Mouse (Mus musculus) midbrain, embryonic 16.5 days (tissue): ENCODE measurements at regions not wholly inside any gene's neighbourhood (a gene's known extent, or its start where the extent isn't known, plus 50 kb on each side); places are given as distances from the start of the nearest gene placed in this dataset.
A peak's percentile ranks its signal among the peaks of the same experiment; 100 is the strongest.

Source experiments
- ATAC-seq: fragments of 200-750 bp; cut with Nextera tagmentation; 2 replicates; pipeline ENCODE4 v1.8.0; 2017; ENCODE audit warnings: moderate TSS enrichment
- H3K27ac ChIP-seq: fragments of 300-500 bp; sonication (generic); 2 replicates; pipeline ENCODE4 v1.5.1; 2014; ENCODE audit warnings: mild to moderate bottlenecking, low read length, mixed read lengths
- H3K27me3 ChIP-seq: fragments of 300-500 bp; sonication (generic); 2 replicates; pipeline ENCODE4 v1.6.1; 2014; ENCODE audit warnings: low read depth, low read length, mixed read lengths; ENCODE audit not compliant: control insufficient read depth, insufficient read depth
- H3K36me3 ChIP-seq: fragments of 300-500 bp; sonication (generic); 2 replicates; pipeline ENCODE4 v1.6.1; 2014; ENCODE audit warnings: mild to moderate bottlenecking, low read length, moderate library complexity, mixed read lengths; ENCODE audit not compliant: control insufficient read depth, insufficient read depth
- H3K4me1 ChIP-seq: fragments of 300-500 bp; sonication (generic); 2 replicates; pipeline ENCODE4 v1.6.1; 2014; ENCODE audit warnings: mild to moderate bottlenecking, low read length, mixed read lengths; ENCODE audit not compliant: control insufficient read depth, insufficient read depth
- H3K4me2 ChIP-seq: fragments of 300-500 bp; sonication (generic); 2 replicates; pipeline ENCODE4 v1.6.1; 2014; ENCODE audit warnings: mild to moderate bottlenecking, low read length, mixed read lengths
- H3K4me3 ChIP-seq: fragments of 300-500 bp; sonication (generic); 2 replicates; pipeline ENCODE4 v1.5.1; 2014; ENCODE audit warnings: low read depth, mild to moderate bottlenecking, low read length, moderate library complexity, mixed read lengths
- H3K9ac ChIP-seq: fragments of 300-500 bp; sonication (generic); 2 replicates; pipeline ENCODE4 v1.6.1; 2014; ENCODE audit warnings: low read depth, low read length, mixed read lengths
- H3K9me3 ChIP-seq: fragments of 300-500 bp; sonication (generic); replicated peaks from 2 replicates; pipeline ENCODE4 v1.6.1; 2014; ENCODE audit warnings: mild to moderate bottlenecking, low read length, mixed read lengths; ENCODE audit not compliant: control insufficient read depth, poor library complexity, severe bottlenecking
- WGBS: fragments of 180-500 bp; shearing (Covaris S2); extraction: QIAGEN DNeasy Blood & Tissue Kit; methylation state at CpG from one replicate; pipeline ENCODE4 v1.1.7; 2014; 5-methylcytosine and 5-hydroxymethylcytosine counted together

- H3K9me3 ChIP-seq = no peaks in the 10 kb centered on the region
- no peaks in the 10 kb centered on the region for H3K27me3 ChIP-seq
- no peaks in the 10 kb centered on the region for H3K36me3 ChIP-seq
- no peak overlapping the region for H3K27ac ChIP-seq
- H3K9ac ChIP-seq = no peak overlapping the region
- H3K4me3 ChIP-seq = no peak overlapping the region
- peaks cover 6% of the 10 kb centered on the region for H3K4me1 ChIP-seq
- H3K4me2 ChIP-seq = no peak overlapping the region
- 77% methylated on average over 5 of the region's 5 CpGs for WGBS
- ATAC-seq = no peak
These were observed 55.5 kb downstream of the Gm9972 start for GRCm38 (mm10) chr11:43091046-43091445.

- WGBS = 69% methylated on average over 14 of the region's 14 CpGs
- no peaks in the 10 kb centered on the region for H3K27me3 ChIP-seq
These were observed 56.8 kb downstream of the Gm9972 start for GRCm38 (mm10) chr11:43092126-43092920.

GRCm38 (mm10) chr11:43092980-43093379, 56.7 kb upstream of the Atp10b start:
- H3K4me3 ChIP-seq = no peak overlapping the region
- peaks cover 6% of the 10 kb centered on the region for H3K4me1 ChIP-seq
- H3K4me2 ChIP-seq = no peak overlapping the region
- no peak overlapping the region for H3K9ac ChIP-seq
- WGBS = 80% methylated on average over 5 of the region's 5 CpGs
- no peaks in the 10 kb centered on the region for H3K36me3 ChIP-seq
- ATAC-seq = no peak
- no peak overlapping the region for H3K27ac ChIP-seq
- H3K9me3 ChIP-seq = no peaks in the 10 kb centered on the region
- H3K27me3 ChIP-seq = no peaks in the 10 kb centered on the region

More at GRCm38 (mm10) chr11:43092126-43092920, 56.8 kb downstream of the Gm9972 start:
- no peak overlapping the region for H3K4me3 ChIP-seq
- H3K9ac ChIP-seq = no peak overlapping the region
- no peaks in the 10 kb centered on the region for H3K9me3 ChIP-seq
- H3K36me3 ChIP-seq = no peaks in the 10 kb centered on the region
- H3K4me1 ChIP-seq = peaks cover 6% of the 10 kb centered on the region
- no peak overlapping the region for H3K4me2 ChIP-seq
- no peak for ATAC-seq
- no peak overlapping the region for H3K27ac ChIP-seq

GRCm38 (mm10) chr11:43096003-43096402, 53.7 kb upstream of the Atp10b start:
- ATAC-seq = no peak

GRCm38 (mm10) chr11:43098795-43099425, 50.8 kb upstream of the Atp10b start:
- 66% methylated on average over 7 of the region's 7 CpGs for WGBS
- peaks cover 12% of the 10 kb centered on the region for H3K4me1 ChIP-seq
- H3K9ac ChIP-seq = no peak overlapping the region
- H3K4me2 ChIP-seq = no peak overlapping the region
- no peak overlapping the region for H3K4me3 ChIP-seq
- H3K9me3 ChIP-seq = no peaks in the 10 kb centered on the region
- no peaks in the 10 kb centered on the region for H3K27me3 ChIP-seq
- H3K36me3 ChIP-seq = no peaks in the 10 kb centered on the region
- peak; percentile 58 for ATAC-seq
- peak overlapping the region; percentile 33; the same call in 1 of the 2 replicates for H3K27ac ChIP-seq

More at GRCm38 (mm10) chr11:43096003-43096402, 53.7 kb upstream of the Atp10b start:
- H3K4me1 ChIP-seq = peaks cover 12% of the 10 kb centered on the region
- H3K4me2 ChIP-seq = no peak overlapping the region
- WGBS = 59% methylated on average over 5 of the region's 5 CpGs
- no peaks in the 10 kb centered on the region for H3K36me3 ChIP-seq
- no peak overlapping the region for H3K4me3 ChIP-seq
- no peaks in the 10 kb centered on the region for H3K27me3 ChIP-seq
- H3K27ac ChIP-seq = peak overlapping the region; percentile 5; the same call in 1 of the 2 replicates
- no peak overlapping the region for H3K9ac ChIP-seq
- H3K9me3 ChIP-seq = no peaks in the 10 kb centered on the region
